Mouse (Mus musculus) kidney, adult 2 months (tissue): Measurements from ENCODE around the gene Grik4.

ENCODE experiments used
- CTCF ChIP-seq: fragments of 200-500 bp; conservative IDR thresholded peaks from 2 replicates; pipeline ENCODE4 v1.5.1; 2011; ENCODE audit warnings: low read depth, mild to moderate bottlenecking, control low read depth, low read length, moderate library complexity, mixed read lengths; ENCODE audit not compliant: insufficient read depth, insufficient read length
- POLR2A ChIP-seq: fragments of 200-500 bp; IDR thresholded peaks from one replicate; pipeline ENCODE4 v1.6.1; 2011; ENCODE audit warnings: low read depth, low read length, control low read depth

- TF ChIP-seq CTCF (no peak), POLR2A (no peak)
Observed at GRCm38 (mm10) chr9:42614409-42614808, 329.9 kb downstream of the Grik4 start.
